Mouse (Mus musculus) heart, adult 2 months (tissue): ENCODE results near the gene Ano1. TPM values are rescaled to one million over a fixed set of nuclear protein-coding genes. Genes with fewer than 3 reads are reported as not detected.
A peak's percentile ranks its signal among the peaks of the same experiment; 100 is the strongest.

Source experiments
- DNase-seq, 2 experiments: peaks; one replicate each; pipeline ENCODE4 v3.0.0; 2021
- H3K27ac ChIP-seq: fragments of 200-600 bp; 2 replicates; pipeline ENCODE4 v1.8.1; 2022
- H3K27me3 ChIP-seq: fragments of 200-500 bp; 2 replicates; pipeline ENCODE4 v1.6.1; 2012; ENCODE audit warnings: mild to moderate bottlenecking, low read length, inconsistent platforms, mixed read lengths; ENCODE audit not compliant: control insufficient read depth, insufficient read depth
- H3K36me3 ChIP-seq: fragments of 200-500 bp; 2 replicates; pipeline ENCODE4 v1.6.1; 2012; ENCODE audit warnings: low read length, inconsistent platforms; ENCODE audit not compliant: control insufficient read depth, insufficient read depth
- H3K4me1 ChIP-seq: fragments of 200-500 bp; 2 replicates; pipeline ENCODE4 v1.6.1; 2011; ENCODE audit warnings: low read length; ENCODE audit not compliant: control insufficient read depth, insufficient read depth
- H3K4me3 ChIP-seq: fragments of 200-600 bp; 2 replicates; pipeline ENCODE4 v1.8.1; 2022
- H3K79me2 ChIP-seq: fragments of 200-500 bp; replicated peaks from 2 replicates; pipeline ENCODE4 v1.6.1; 2012; ENCODE audit warnings: mild to moderate bottlenecking, inconsistent platforms, low read length, moderate library complexity, mixed read lengths; ENCODE audit not compliant: control insufficient read depth, insufficient read depth
- H3K9ac ChIP-seq: fragments of 200-500 bp; 2 replicates; pipeline ENCODE4 v1.6.1; 2012; ENCODE audit warnings: low read depth, mild to moderate bottlenecking, control low read depth, inconsistent platforms, low read length, mixed read lengths
- CTCF ChIP-seq: fragments of 200-600 bp; IDR thresholded peaks from 2 replicates; pipeline ENCODE4 v1.8.1; 2022; ENCODE audit warnings: antibody characterized with exemption, mild to moderate bottlenecking, moderate library complexity
- EP300 ChIP-seq: fragments of 200-500 bp; IDR thresholded peaks from 2 replicates; pipeline ENCODE4 v1.6.1; 2011; ENCODE audit warnings: low read depth, low read length, control low read depth; ENCODE audit not compliant: insufficient read depth
- POLR2A ChIP-seq: fragments of 200-500 bp; IDR thresholded peaks from 2 replicates; pipeline ENCODE4 v1.6.1; 2011; ENCODE audit warnings: mild to moderate bottlenecking, low read depth, low read length, control low read depth; ENCODE audit not compliant: insufficient read depth
- WGBS: fragments of 180-500 bp; shearing (Covaris S2); methylation state at CpG from one replicate; pipeline ENCODE4 v1.1.7; 2018; 5-methylcytosine and 5-hydroxymethylcytosine counted together
- intact Hi-C: fragments of 180-260 bp; cut with DNase I; formaldehyde crosslinking; loops from one replicate; pipeline ENCODE4 v1.15.1; 2025
- polyA plus RNA-seq: library from polyadenylated mRNA; depleted of rRNA; stranded (reverse); fragments of >200 nt; gene quantifications from 2 replicates; pipeline ENCODE4 v1.2.3, GENCODE M21; 2012
- total RNA-seq, 2 experiments: library from RNA; stranded (reverse); gene quantifications; 2 replicates each; pipeline ENCODE4 v1.2.3; 2021

Ano1 gene
- total and polyA plus RNA-seq, 3 experiments = 11.1 to 12.5 (median 11.7) TPM

DNA sequence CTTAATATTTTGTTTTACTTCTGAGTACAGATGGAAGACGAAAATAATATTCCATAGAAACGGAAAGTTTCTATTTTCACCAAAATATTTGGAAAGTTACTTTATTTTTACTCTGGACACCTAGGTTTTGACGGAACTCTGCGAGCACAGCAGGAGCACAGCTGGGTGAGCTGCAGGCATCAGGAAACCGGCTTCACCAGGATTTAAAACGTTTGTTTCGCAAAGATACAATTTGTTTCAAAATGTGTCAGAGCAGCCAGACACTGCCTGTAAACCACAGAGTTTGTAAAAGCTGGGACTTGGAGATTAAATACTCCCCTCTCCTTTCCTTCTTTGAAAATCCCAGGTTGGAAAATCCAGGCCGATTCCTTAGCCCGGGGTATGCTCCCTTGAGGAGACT is 53.9 kb downstream of the Ano1 start:
- no peak for DNase-seq
- H3K36me3 ChIP-seq = no peaks in the 10 kb centered on the region
- H3K27me3 ChIP-seq = no peaks in the 10 kb centered on the region
- WGBS = 77% methylated on average over 9 of the region's 9 CpGs
- no peaks in the 10 kb centered on the region for H3K4me1 ChIP-seq
- no peak for TF ChIP-seq CTCF
- no peak for TF ChIP-seq EP300
- TF ChIP-seq POLR2A = no peak
- no peak overlapping the region for H3K27ac ChIP-seq
- intact Hi-C loops = no loop called here
- no peaks in the 10 kb centered on the region for H3K79me2 ChIP-seq
- H3K4me3 ChIP-seq = no peak overlapping the region
- H3K9ac ChIP-seq = no peak overlapping the region

DNA sequence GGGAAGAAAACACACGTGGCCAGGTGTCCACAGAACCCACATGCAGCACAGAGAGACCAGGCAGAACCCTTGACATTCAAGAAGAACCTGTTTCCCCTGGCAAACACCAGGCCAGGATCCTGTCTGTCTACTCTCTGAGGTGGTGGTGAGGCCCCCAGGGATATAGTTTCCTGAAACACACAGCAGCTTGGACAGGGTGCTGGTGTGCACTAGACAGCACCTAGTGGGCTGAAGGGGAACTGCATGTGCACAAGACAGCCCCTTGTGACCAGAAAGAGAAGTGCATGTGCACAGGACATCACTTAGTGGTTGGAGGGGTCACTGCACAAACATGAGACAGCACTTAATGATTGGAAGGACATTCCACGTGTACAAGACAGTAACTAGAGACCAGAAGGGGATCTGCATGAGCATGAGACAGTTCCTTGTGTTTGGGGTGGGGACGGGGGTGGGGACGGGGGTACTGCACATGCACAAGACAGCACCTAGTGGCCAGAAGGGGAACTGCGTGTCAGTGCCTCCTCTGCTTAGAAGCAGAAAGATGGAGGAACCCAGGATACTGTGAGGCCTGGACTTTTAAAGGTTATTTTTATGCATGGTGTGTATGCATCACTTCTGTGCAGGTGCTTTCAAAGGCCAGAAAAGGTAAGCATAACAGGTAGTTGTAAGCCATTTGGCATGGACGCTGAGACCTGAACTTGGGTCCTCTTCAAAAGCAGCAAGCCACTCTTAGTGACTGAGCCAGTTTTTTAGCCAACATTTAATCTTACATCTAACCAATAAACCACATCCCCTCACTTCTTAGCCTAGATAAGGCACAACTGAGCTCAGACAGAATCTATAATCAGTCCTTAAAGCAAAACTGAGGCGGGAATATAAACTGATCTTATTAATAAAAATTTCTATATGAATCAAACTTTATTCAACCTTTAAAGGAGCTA is 54.7 kb downstream of the Ano1 start:
- TF ChIP-seq CTCF (peak; percentile 64), EP300 (no peak), POLR2A (no peak)
- 74% methylated on average over 7 of the region's 7 CpGs for WGBS
- H3K79me2 ChIP-seq = no peaks in the 10 kb centered on the region
- intact Hi-C loops = no loop called here
- H3K4me1 ChIP-seq = no peaks in the 10 kb centered on the region
- no peak overlapping the region for H3K27ac ChIP-seq
- DNase-seq = no peak
- no peak overlapping the region for H3K4me3 ChIP-seq
- H3K27me3 ChIP-seq = no peaks in the 10 kb centered on the region
- H3K36me3 ChIP-seq = no peaks in the 10 kb centered on the region
- H3K9ac ChIP-seq = no peak overlapping the region

DNA sequence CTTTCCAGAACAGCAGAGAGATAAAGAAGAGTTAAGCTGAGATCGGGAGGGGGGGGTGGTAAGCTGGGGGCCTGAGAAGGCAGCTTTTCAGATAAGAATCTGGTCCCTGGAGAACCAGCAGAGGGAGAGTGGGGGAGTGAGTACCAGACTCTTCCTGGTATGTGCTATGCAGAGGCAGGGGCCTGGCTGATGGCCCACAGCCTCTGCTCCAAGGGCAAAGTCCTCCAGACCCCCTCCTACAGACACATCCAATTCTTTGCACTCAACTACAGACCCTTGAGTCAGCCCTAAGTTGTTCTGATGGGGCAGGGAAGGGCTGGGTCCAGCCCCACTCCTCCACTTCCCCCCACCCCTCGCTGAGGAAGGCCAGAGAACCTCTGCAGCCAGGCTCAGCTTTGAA is 61.9 kb downstream of the Ano1 start:
- no peaks in the 10 kb centered on the region for H3K27me3 ChIP-seq
- 43% methylated on average over 2 of the region's 2 CpGs for WGBS
- no peak overlapping the region for H3K27ac ChIP-seq
- no peak overlapping the region for H3K9ac ChIP-seq
- H3K36me3 ChIP-seq = no peaks in the 10 kb centered on the region
- TF ChIP-seq POLR2A (no peak), CTCF (no peak), EP300 (no peak)
- DNase-seq = no peak
- intact Hi-C loops = no loop called here
- H3K4me1 ChIP-seq = no peaks in the 10 kb centered on the region
- H3K79me2 ChIP-seq = no peaks in the 10 kb centered on the region
- no peak overlapping the region for H3K4me3 ChIP-seq

DNA sequence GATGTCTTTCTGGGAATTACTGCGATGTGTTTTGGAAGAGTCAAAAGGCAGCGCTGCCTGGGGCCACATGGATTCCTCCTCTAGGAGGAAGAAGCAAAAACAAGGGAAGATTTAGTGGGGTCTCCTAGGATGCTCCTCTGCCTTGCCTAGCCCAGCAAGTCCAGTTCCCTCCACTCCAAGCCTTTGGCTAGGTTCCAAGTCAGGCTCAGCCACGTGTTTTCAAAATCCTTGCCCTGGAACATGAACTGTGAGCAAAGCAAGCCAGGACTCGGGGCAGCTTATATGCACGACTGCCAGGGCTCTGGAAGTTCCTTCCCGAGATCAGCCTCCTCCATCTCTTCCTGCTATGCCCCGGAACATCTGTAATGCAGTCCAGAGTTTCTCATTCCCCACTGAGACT is 62.6 kb downstream of the Ano1 start:
- intact Hi-C loops = no loop called here
- WGBS = 32% methylated on average over 7 of the region's 7 CpGs
- no peaks in the 10 kb centered on the region for H3K4me1 ChIP-seq
- no peak overlapping the region for H3K4me3 ChIP-seq
- no peaks in the 10 kb centered on the region for H3K79me2 ChIP-seq
- no peak overlapping the region for H3K9ac ChIP-seq
- no peaks in the 10 kb centered on the region; the same call in 1 of the 2 replicates for H3K27me3 ChIP-seq
- no peak for TF ChIP-seq EP300
- TF ChIP-seq CTCF = no peak
- TF ChIP-seq POLR2A = no peak
- no peak for DNase-seq
- H3K27ac ChIP-seq = no peak overlapping the region
- H3K36me3 ChIP-seq = no peaks in the 10 kb centered on the region

DNA sequence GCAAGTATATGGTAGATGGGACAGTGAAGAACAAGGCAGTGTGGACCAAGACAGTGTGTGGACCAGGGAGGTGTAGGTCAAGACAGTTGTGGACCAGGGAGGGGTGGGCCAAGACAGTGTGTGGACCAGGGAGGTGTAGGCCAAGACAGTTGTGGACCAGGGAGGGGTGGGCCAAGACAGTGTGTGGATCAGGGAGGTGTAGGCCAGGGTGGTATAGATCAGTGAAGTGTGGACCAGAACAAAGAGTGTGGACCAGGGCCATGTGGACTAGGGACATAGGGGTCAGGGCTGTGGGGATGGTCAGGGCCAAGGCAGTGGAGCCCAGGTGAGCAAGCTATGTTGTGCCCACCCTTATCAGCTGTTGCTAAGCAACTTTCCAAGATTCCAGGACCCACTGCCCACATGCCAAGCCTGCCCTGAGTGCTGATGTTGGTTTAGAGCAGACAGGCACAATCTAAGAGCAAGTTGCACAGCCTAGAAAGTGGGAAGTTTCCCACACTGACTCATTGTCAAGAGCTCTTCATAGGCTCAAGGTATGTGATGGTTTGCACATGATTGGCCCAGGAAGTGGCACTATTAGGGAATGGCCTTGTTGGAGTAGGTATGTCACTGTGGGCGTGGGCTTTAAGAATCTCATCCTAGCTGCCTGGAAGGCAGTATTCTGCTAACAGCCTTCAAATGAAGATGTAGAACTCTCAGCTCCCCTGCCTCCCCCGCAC is 64.0 kb downstream of the Ano1 start:
- H3K9ac ChIP-seq = no peak overlapping the region
- DNase-seq = no peak
- no peaks in the 10 kb centered on the region for H3K4me1 ChIP-seq
- intact Hi-C loops = no loop called here
- H3K27ac ChIP-seq = no peak overlapping the region
- no peaks in the 10 kb centered on the region for H3K36me3 ChIP-seq
- no peaks in the 10 kb centered on the region for H3K79me2 ChIP-seq
- 97% methylated on average over 2 of the region's 2 CpGs for WGBS
- H3K27me3 ChIP-seq = no peaks in the 10 kb centered on the region; the same call in 1 of the 2 replicates
- TF ChIP-seq EP300 (no peak), CTCF (no peak), POLR2A (no peak)
- no peak overlapping the region for H3K4me3 ChIP-seq

DNA sequence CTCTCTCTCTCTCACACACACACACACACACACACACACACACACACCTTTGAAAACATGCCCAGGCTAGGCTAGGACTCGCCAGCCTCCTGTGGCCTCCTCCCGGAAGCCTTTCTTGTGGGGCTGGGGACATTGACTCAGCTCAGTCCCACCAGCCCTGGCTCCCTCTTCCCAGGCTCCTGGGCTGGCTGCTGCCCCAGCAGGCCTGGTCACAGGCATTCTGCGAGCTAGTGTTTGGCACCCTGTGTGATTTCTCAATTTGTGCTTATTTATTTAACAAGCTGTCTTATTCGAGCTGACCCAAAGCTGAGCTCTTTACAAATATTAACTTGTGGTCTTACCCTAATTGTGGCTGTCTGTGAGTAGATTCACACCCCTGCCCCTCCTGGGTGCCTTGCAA is 66.8 kb downstream of the Ano1 start:
- no peak overlapping the region for H3K9ac ChIP-seq
- DNase-seq = no peak
- no peak for TF ChIP-seq EP300
- TF ChIP-seq POLR2A = no peak
- no peak for TF ChIP-seq CTCF
- intact Hi-C loops = no loop called here
- no peaks in the 10 kb centered on the region for H3K79me2 ChIP-seq
- no peaks in the 10 kb centered on the region for H3K36me3 ChIP-seq
- WGBS = 46% methylated on average over 4 of the region's 4 CpGs
- H3K27me3 ChIP-seq = no peaks in the 10 kb centered on the region; the same call in 1 of the 2 replicates
- H3K4me1 ChIP-seq = no peaks in the 10 kb centered on the region
- H3K4me3 ChIP-seq = no peak overlapping the region
- no peak overlapping the region for H3K27ac ChIP-seq
